Comparison of ENCODE assay signal across 14 mouse cellular contexts in genomic region chr2:135838651-135839286, GRCm38 (mm10).
A peak's percentile ranks its signal among the peaks of the same experiment; 100 is the strongest.
DNase-seq lines count a peak whose midpoint lies in the region; ATAC-seq and TF ChIP-seq lines count a peak whose summit lies in the region.
"Had no signal": no experiment of that assay in that cellular context is flagged by ENCODE, and none has a peak within 500 bp of the region (broad histone marks: within the 10 kb centered on the region; RNA-seq: fewer than 3 reads in every experiment).

No protein-coding gene starts in this region.

- peak overlapping the region in 1 of 2 experiments; percentile 33; a peak in 1 of 4 replicates for H3K27ac ChIP-seq in heart, embryonic 14.5 days (replicated peaks in 1 of 2; ENCODE audit: control insufficient read depth in 1 of 2, insufficient read depth in 1 of 2, low read depth in 2 of 2, low read length in 2 of 2)
- peak overlapping the region; percentile 6 for H3K27ac ChIP-seq in brown adipose tissue, adult 24 weeks (replicated peaks; ENCODE audit: low read depth, low read length)
- H3K27ac ChIP-seq in cerebellum, adult 2 months (ENCODE audit: insufficient read depth, low read length), result peak overlapping the region; percentile 97
- no peak overlapping the region for H3K27ac ChIP-seq in layer of hippocampus, adult 2 months
- H3K27ac ChIP-seq: embryonic facial prominence, embryonic 12.5 days; limb, embryonic 12.5 days; stomach, postnatal 0 days had no signal

- H3K27me3 ChIP-seq in heart, embryonic 14.5 days (ENCODE audit: control insufficient read depth, insufficient read depth, low read length), result no peaks in the 10 kb centered on the region
- no peaks in the 10 kb centered on the region for H3K27me3 ChIP-seq in cerebellum, adult 2 months (ENCODE audit: control insufficient read depth, insufficient read depth, low read length)
- H3K27me3 ChIP-seq: CH12.LX; embryonic facial prominence, embryonic 12.5 days; limb, embryonic 12.5 days had no signal

- intact Hi-C loops in heart, postnatal 25 days (cut with DNase I), result no loop called here

- H3K4me2 ChIP-seq in heart, embryonic 14.5 days (ENCODE audit: low read length), result 0 out of 2 replicates have a peak overlapping the region, but pooled peaks have one; percentile 32
- H3K4me2 ChIP-seq: embryonic facial prominence, embryonic 12.5 days; limb, embryonic 12.5 days had no signal

- peak; percentile 24; the same call in 1 of the 2 replicates for TF ChIP-seq POLR2A in cerebellum, adult 2 months (IDR thresholded peaks at IDR 0.05; ENCODE audit: borderline replicate concordance, insufficient read depth, low read length)

- no peaks in the 10 kb centered on the region for H3K9me3 ChIP-seq in heart, embryonic 14.5 days (ENCODE audit: control insufficient read depth, low read length)
- H3K9me3 ChIP-seq: embryonic facial prominence, embryonic 12.5 days; limb, embryonic 12.5 days had no signal

- H3K36me3 ChIP-seq in heart, embryonic 14.5 days (ENCODE audit: control insufficient read depth, insufficient read depth, low read length), result no peaks in the 10 kb centered on the region
- H3K36me3 ChIP-seq: embryonic facial prominence, embryonic 12.5 days; limb, embryonic 12.5 days had no signal

- no peak overlapping the region for H3K9ac ChIP-seq in heart, embryonic 14.5 days (ENCODE audit: low read length)
- H3K9ac ChIP-seq: embryonic facial prominence, embryonic 12.5 days; limb, embryonic 12.5 days had no signal

- peaks cover 12 to 36% of the 10 kb centered on the region in 2 experiments for H3K4me1 ChIP-seq in heart, embryonic 14.5 days (ENCODE audit: control insufficient read depth in 2 of 2, insufficient read depth in 2 of 2, low read length in 2 of 2)
- peaks cover 26% of the 10 kb centered on the region for H3K4me1 ChIP-seq in brown adipose tissue, adult 24 weeks (ENCODE audit: control insufficient read depth, insufficient read depth, insufficient read length, low read length)
- peaks cover 66% of the 10 kb centered on the region for H3K4me1 ChIP-seq in cerebellum, adult 2 months (ENCODE audit: control insufficient read depth, insufficient read depth, low read length)
- H3K4me1 ChIP-seq: embryonic facial prominence, embryonic 12.5 days; limb, embryonic 12.5 days had no signal

- no peak for TF ChIP-seq CTCF in cerebellum, adult 2 months (IDR thresholded peaks at IDR 0.05; ENCODE audit: borderline replicate concordance, insufficient read depth, low read depth, low read length)
- no peak for TF ChIP-seq CTCF in layer of hippocampus, adult 2 months (conservative IDR thresholded peaks at IDR 0.05)

- DNase-seq in heart, postnatal 25 days (ENCODE audit: low spot score), result no peak
- peak; percentile 85 to 96 for DNase-seq in cerebellum, adult 2 months
- DNase-seq in layer of hippocampus, adult 2 months (ENCODE audit: low spot score in 2 of 2), result peak; percentile 59
- DNase-seq in spleen, postnatal 4 days (ENCODE audit: low spot score in 2 of 2), result no peak
- DNase-seq: lung, adult 18-20 months had no signal

- no peak overlapping the region for H3K4me3 ChIP-seq in heart, embryonic 14.5 days (ENCODE audit: control insufficient read depth in 1 of 2, insufficient read depth in 1 of 2, low read depth in 1 of 2, low read length in 2 of 2)
- no peak overlapping the region for H3K4me3 ChIP-seq in brown adipose tissue, adult 24 weeks (ENCODE audit: insufficient read depth, low read depth, low read length)
- H3K4me3 ChIP-seq in cerebellum, adult 2 months (replicated peaks; ENCODE audit: insufficient read depth, low read depth, low read length), result no peak overlapping the region
- no peak overlapping the region for H3K4me3 ChIP-seq in layer of hippocampus, adult 2 months
- H3K4me3 ChIP-seq: embryonic facial prominence, embryonic 12.5 days; limb, embryonic 12.5 days; myocyte had no signal

- 65% methylated on average over 8 of the region's 8 CpGs for WGBS in heart, embryonic 14.5 days
- WGBS in cerebellum, adult 2 months, result 9% methylated on average over 8 of the region's 8 CpGs

- no peak for ATAC-seq in heart, embryonic 14.5 days (ENCODE audit: insufficient number of reproducible peaks, insufficient read depth, low FRiP score, low read depth)
- ATAC-seq in monocyte, adult 5-6 weeks (replicated peaks; ENCODE audit: insufficient number of reproducible peaks, low FRiP score, low TSS enrichment, poor library complexity, severe bottlenecking), result no peak
- ATAC-seq: intestine, postnatal 0 days had no signal

Comparison
In these comparisons a context has a peak if more than half of its experiments do, and no peak if none do; other contexts are left out.
1. DNase-seq: peak in cerebellum, adult 2 months (2 of 2) and layer of hippocampus, adult 2 months (2 of 2); none in heart, postnatal 25 days (single experiment) and spleen, postnatal 4 days (0 of 2).